Mouse (Mus musculus) midbrain, embryonic 11.5 days (tissue): ENCODE data around the gene Jazf1. TPM values are rescaled to one million over a fixed set of nuclear protein-coding genes. Genes with fewer than 3 reads are reported as not detected.

Experiments used
- ATAC-seq: fragments of 200-750 bp; cut with Nextera tagmentation; 2 replicates; pipeline ENCODE4 v1.8.0; 2017; ENCODE audit warnings: moderate TSS enrichment, moderate library complexity; ENCODE audit not compliant: low FRiP score
- DNase-seq: peaks from one replicate; pipeline ENCODE4 v3.0.0; 2015; ENCODE audit warnings: low spot score; ENCODE audit errors: missing footprints
- H3K27ac ChIP-seq: fragments of 300-500 bp; sonication (generic); 2 replicates; pipeline ENCODE4 v1.5.1; 2014; ENCODE audit warnings: low read depth, low read length
- H3K27me3 ChIP-seq: fragments of 300-500 bp; sonication (generic); 2 replicates; pipeline ENCODE4 v1.6.1; 2014; ENCODE audit warnings: mild to moderate bottlenecking, low read length, moderate library complexity, mixed read lengths; ENCODE audit not compliant: control insufficient read depth, insufficient read depth
- H3K36me3 ChIP-seq: fragments of 300-500 bp; sonication (generic); 2 replicates; pipeline ENCODE4 v1.6.1; 2014; ENCODE audit warnings: mild to moderate bottlenecking, low read length, moderate library complexity, mixed read lengths; ENCODE audit not compliant: control insufficient read depth, insufficient read depth
- H3K4me1 ChIP-seq: fragments of 300-500 bp; sonication (generic); 2 replicates; pipeline ENCODE4 v1.6.1; 2014; ENCODE audit warnings: low read length; ENCODE audit not compliant: control insufficient read depth, insufficient read depth
- H3K4me2 ChIP-seq: fragments of 300-500 bp; sonication (generic); 2 replicates; pipeline ENCODE4 v1.6.1; 2014; ENCODE audit warnings: mild to moderate bottlenecking, moderate library complexity
- H3K4me3 ChIP-seq: fragments of 300-500 bp; sonication (generic); 2 replicates; pipeline ENCODE4 v1.5.1; 2014; ENCODE audit warnings: low read depth, low read length
- H3K9ac ChIP-seq: fragments of 300-500 bp; sonication (generic); 2 replicates; pipeline ENCODE4 v1.6.1; 2014; ENCODE audit warnings: low read length
- H3K9me3 ChIP-seq: fragments of 300-500 bp; sonication (generic); 2 replicates; pipeline ENCODE4 v1.6.1; 2016; ENCODE audit warnings: low read length; ENCODE audit not compliant: control insufficient read depth
- WGBS: fragments of 180-500 bp; shearing (Covaris S2); extraction: QIAGEN DNeasy Blood & Tissue Kit; methylation state at CpG from one replicate; pipeline ENCODE4 v1.1.7; 2014; 5-methylcytosine and 5-hydroxymethylcytosine counted together
- polyA plus RNA-seq: library from polyadenylated mRNA; unstranded; fragments of >200 nt; fragmentation: Nextera tagmentation; extraction: Ambion mirVana; gene quantifications from 2 replicates; pipeline ENCODE4 v1.2.1, GENCODE M21; 2014

Jazf1 gene
- polyA plus RNA-seq, 1 experiment from 2014 or later = 7.1 TPM

DNA sequence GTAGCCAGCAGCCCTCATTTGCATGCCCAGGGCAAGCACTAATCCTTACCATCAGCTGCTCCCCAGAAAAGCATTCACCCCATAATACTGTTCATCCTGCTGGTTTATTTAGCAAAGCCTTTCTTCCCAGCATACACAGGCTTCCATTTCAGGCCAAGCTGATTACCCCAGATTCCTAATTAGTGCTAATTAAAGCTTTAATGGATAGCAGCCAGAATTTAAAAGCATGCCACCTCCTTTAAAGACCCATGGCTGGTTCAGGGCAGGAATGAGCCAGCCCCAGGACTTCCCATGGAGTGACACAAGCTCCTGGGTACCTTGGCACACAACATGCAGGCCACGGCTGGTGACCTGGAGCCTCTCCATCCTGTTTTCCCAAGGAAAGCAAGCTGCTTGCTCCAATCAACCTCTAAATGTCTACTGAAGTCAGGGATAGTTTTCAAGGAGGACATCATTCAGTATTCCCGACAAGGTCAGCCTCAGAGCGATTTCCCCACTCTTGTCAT is 243.4 kb downstream of the Jazf1 start:
- no peaks in the 10 kb centered on the region for H3K36me3 ChIP-seq
- no peak for DNase-seq
- H3K4me3 ChIP-seq = no peak overlapping the region
- no peak overlapping the region for H3K27ac ChIP-seq
- no peak overlapping the region for H3K9ac ChIP-seq
- no peaks in the 10 kb centered on the region for H3K9me3 ChIP-seq
- WGBS = 87% methylated on average over 3 of the region's 3 CpGs
- peaks cover 4% of the 10 kb centered on the region; the same call in 1 of the 2 replicates for H3K4me1 ChIP-seq
- H3K4me2 ChIP-seq = no peak overlapping the region
- H3K27me3 ChIP-seq = no peaks in the 10 kb centered on the region
- no peak for ATAC-seq

DNA sequence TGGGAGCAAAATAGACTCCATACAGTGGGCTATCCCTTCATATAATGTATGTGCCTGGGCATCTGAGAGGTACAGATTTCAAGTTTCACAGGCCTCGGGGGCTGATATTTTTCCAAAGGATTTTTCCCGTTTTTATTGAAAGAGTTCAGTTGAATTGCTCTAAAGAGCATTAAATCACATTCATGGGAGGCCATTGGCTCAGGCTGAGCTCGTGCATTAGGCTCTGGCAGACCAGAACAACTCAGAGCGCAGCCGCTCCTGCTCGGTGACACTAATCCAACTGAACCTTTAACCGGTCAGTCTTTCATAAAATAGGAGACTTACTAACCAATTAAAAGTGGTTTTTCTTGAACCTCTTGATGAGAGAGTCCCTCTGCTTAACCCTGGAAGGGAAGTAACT is 245.4 kb downstream of the Jazf1 start:
- Histone ChIP-seq H3K9ac (no peak overlapping the region), H3K27me3 (no peaks in the 10 kb centered on the region), H3K4me3 (no peak overlapping the region), H3K27ac (no peak overlapping the region), H3K4me1 (peaks cover 4% of the 10 kb centered on the region; the same call in 1 of the 2 replicates), H3K9me3 (no peaks in the 10 kb centered on the region), H3K36me3 (no peaks in the 10 kb centered on the region), H3K4me2 (no peak overlapping the region)
- no peak for ATAC-seq
- DNase-seq = no peak
- WGBS = 17% methylated on average over 7 of the region's 7 CpGs

DNA sequence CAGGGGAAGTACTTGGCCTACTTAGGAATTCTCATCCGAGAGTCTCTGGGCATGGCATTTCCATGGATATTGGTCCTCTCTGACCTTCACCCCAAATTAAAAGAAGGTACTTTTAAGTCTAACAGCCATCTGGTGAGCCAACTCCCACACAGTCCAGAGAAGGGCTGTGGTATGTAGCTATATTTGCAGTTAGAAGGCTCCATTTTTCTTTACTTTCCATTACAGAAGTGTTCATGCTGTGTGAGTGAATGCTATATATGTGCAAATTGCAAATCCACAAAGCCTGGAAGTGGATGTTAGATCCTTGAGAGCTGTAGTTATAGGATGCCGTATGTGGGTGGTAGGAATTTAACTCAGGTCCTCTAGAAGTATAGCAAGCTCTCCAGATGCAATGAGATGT is 245.8 kb downstream of the Jazf1 start:
- no peak overlapping the region for H3K27ac ChIP-seq
- DNase-seq = no peak
- no peak overlapping the region for H3K4me3 ChIP-seq
- no peak for ATAC-seq
- 64% methylated on average over 2 of the region's 2 CpGs for WGBS
- H3K4me1 ChIP-seq = peaks cover 4% of the 10 kb centered on the region; the same call in 1 of the 2 replicates
- no peak overlapping the region for H3K4me2 ChIP-seq
- no peaks in the 10 kb centered on the region for H3K36me3 ChIP-seq
- H3K9me3 ChIP-seq = no peaks in the 10 kb centered on the region
- no peaks in the 10 kb centered on the region for H3K27me3 ChIP-seq
- H3K9ac ChIP-seq = no peak overlapping the region

DNA sequence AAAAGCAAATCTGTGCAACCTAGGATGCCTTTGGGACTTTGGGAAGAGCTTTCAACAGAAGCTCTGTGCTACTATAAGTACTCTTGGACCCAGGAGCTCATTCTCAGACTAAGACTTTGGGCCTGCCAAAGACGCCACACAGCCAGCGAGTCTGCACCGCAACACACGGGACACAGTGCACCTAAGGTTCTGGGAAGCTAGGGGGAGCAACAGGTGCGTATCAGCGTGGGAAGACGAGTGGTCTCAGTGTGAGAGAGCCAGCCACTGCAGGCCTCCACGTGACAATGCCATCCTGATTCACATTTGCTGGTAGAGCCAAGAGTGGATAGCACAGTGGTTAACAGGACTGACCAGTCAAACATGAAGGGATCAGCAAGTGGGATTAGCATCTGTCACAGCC is 249.1 kb downstream of the Jazf1 start:
- no peak overlapping the region for H3K27ac ChIP-seq
- 70% methylated on average over 8 of the region's 8 CpGs for WGBS
- H3K36me3 ChIP-seq = no peaks in the 10 kb centered on the region
- no peak overlapping the region for H3K9ac ChIP-seq
- H3K4me3 ChIP-seq = no peak overlapping the region
- ATAC-seq (no peak), DNase-seq (no peak)
- no peaks in the 10 kb centered on the region for H3K27me3 ChIP-seq
- H3K4me2 ChIP-seq = no peak overlapping the region
- no peaks in the 10 kb centered on the region for H3K4me1 ChIP-seq
- H3K9me3 ChIP-seq = no peaks in the 10 kb centered on the region

DNA sequence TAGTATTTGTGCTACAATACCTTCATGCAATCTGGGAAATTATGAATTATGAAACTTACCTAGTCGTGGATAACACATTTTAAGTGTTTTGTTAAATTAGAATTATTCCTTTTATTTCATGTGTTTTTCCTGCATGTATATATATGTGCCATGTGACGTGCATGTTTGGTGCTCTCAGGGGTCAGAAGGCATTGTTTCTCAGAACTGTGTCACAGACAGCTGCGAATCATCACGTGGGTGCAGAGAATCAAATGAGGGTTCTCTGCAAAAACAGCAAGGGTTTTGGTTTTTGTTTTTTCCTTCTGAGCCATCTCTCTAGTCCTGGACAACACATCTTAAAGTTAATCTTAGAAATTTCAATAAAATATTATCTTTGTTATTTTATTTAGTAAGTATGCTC is 250.4 kb downstream of the Jazf1 start:
- no peak overlapping the region for H3K9ac ChIP-seq
- no peaks in the 10 kb centered on the region for H3K36me3 ChIP-seq
- ATAC-seq (no peak), DNase-seq (no peak)
- H3K4me1 ChIP-seq = no peaks in the 10 kb centered on the region
- no peak overlapping the region for H3K4me3 ChIP-seq
- no peak overlapping the region for H3K4me2 ChIP-seq
- H3K27ac ChIP-seq = no peak overlapping the region
- WGBS = 85% methylated on average over 4 of the region's 4 CpGs
- no peaks in the 10 kb centered on the region for H3K9me3 ChIP-seq
- H3K27me3 ChIP-seq = no peaks in the 10 kb centered on the region

DNA sequence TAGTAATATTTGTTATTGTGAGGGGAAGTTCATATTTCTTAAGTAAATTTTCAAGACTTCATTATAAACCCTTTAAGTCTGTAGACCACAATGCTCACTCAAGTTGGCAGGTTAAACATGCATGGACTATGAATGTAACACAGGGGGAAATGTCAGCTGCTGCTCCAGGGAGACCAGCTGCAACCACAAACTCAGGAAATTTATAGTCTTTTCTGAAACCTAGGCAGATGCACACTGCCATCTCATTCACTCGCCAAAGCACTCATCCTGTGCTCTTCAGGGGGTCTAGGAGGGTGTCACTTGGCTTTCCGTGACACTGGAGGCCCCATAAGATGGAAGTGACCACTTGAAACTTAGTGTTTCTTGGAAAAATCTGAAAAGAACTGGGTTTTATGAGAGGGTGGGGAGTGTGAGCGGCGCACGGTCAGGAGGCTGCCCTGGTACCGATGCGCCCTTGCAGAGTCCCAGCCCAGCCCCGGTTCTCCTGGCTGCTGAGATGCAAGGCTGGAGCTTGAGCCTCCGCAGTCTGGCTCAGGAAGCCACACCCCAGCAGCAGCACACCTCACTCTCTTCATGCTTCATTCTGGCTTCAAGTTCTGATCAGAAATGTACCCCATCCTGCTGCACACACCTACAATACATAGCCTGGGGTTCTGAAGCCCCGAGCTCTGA is 251.1 kb downstream of the Jazf1 start:
- ATAC-seq (no peak), DNase-seq (no peak)
- Histone ChIP-seq H3K4me2 (no peak overlapping the region), H3K4me3 (no peak overlapping the region), H3K27ac (no peak overlapping the region), H3K9ac (no peak overlapping the region), H3K36me3 (no peaks in the 10 kb centered on the region), H3K27me3 (no peaks in the 10 kb centered on the region), H3K9me3 (no peaks in the 10 kb centered on the region), H3K4me1 (no peaks in the 10 kb centered on the region)
- WGBS = 85% methylated on average over 10 of the region's 10 CpGs

DNA sequence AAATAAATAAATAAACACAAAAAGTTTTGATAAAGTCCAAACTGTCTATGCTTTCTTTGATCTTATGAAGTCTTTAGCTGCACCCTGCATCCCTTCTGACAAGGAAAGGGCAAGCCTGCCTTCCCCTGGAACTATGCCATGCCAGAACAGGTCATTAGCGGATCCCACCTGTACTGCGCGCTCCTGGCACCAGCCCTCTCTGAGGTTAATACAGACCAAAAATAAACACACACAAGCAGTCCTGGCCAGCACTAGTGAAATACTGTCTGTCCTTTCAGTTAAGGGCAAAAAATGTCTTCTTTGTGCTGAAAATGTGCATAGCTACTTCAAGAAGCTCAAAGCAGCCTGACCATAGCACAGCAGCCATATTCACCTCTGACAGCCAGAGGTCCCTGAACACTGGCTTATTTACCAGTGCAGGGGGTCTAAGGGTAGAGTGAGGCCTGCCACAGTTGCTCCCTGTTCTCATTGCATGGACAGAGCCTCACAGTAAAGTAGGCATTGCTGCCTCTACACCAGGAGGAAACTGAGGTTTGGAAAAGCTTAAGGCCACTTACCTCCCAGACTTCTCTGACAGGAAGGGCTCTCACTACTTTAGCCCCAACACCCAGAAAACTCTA is 263.1 kb downstream of the Jazf1 start:
- H3K9ac ChIP-seq = no peak overlapping the region
- H3K36me3 ChIP-seq = no peaks in the 10 kb centered on the region
- no peak overlapping the region for H3K4me3 ChIP-seq
- ATAC-seq (no peak), DNase-seq (no peak)
- H3K27ac ChIP-seq = no peak overlapping the region
- H3K27me3 ChIP-seq = no peaks in the 10 kb centered on the region
- no peak overlapping the region for H3K4me2 ChIP-seq
- peaks cover 5% of the 10 kb centered on the region; the same call in 1 of the 2 replicates for H3K4me1 ChIP-seq
- no peaks in the 10 kb centered on the region for H3K9me3 ChIP-seq
- 93% methylated on average over 3 of the region's 3 CpGs for WGBS

DNA sequence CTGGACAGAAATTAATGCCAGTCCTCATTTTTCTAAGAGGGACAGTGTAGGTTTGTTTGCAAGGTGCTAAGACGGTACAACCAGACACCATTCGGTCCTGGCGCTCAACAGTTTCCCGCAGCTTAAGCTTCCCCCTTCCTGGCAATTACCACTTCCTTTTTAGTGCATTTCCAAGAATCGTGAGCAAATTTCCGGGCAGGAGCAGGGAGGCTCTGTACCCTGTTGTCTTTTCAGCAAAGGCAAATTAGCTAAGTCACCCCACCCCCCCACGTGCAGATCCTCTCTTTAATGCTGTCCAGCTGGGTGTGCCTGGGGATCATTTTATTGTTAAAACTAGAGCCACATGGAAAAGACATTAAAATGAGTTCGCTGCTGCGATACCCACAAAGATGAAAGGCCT is 266.2 kb downstream of the Jazf1 start:
- H3K4me3 ChIP-seq = no peak overlapping the region
- no peaks in the 10 kb centered on the region for H3K36me3 ChIP-seq
- WGBS = 62% methylated on average over 9 of the region's 9 CpGs
- H3K9me3 ChIP-seq = no peaks in the 10 kb centered on the region
- peaks cover 5% of the 10 kb centered on the region; the same call in 1 of the 2 replicates for H3K4me1 ChIP-seq
- ATAC-seq (no peak), DNase-seq (no peak)
- no peak overlapping the region for H3K27ac ChIP-seq
- H3K4me2 ChIP-seq = no peak overlapping the region
- H3K27me3 ChIP-seq = no peaks in the 10 kb centered on the region
- H3K9ac ChIP-seq = no peak overlapping the region

DNA sequence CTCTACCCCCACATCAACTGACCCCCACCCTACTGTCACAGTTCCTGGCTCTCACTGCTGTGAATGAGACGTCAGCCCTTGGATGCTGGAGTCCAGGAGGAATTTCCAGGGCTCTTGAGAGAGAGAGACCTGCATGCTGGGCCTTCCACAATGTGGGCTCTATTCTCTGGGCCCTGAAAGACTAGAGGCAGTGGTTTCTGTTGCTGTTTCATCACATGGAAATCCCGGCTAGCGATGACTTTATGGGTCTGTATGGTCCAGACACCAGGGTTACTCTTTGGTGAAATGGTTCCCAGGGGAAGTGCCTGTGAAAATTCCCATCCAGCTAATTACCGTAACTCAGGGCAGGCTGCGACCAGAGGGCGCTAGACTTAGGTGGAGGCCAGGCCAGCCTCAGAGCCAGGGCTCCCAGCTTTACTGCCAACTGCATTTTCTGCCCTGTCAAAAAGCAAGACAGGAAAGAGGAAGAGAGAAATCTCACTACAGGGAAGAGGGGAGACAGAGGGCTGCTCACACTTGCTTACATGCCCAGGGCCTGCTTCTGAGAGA is 271.1 kb downstream of the Jazf1 start:
- H3K4me1 ChIP-seq = no peaks in the 10 kb centered on the region; the same call in 1 of the 2 replicates
- H3K9ac ChIP-seq = no peak overlapping the region
- no peak overlapping the region for H3K4me3 ChIP-seq
- no peak overlapping the region for H3K27ac ChIP-seq
- DNase-seq (no peak), ATAC-seq (no peak)
- no peaks in the 10 kb centered on the region for H3K27me3 ChIP-seq
- H3K36me3 ChIP-seq = no peaks in the 10 kb centered on the region
- WGBS = 63% methylated on average over 6 of the region's 6 CpGs
- no peak overlapping the region for H3K4me2 ChIP-seq
- H3K9me3 ChIP-seq = no peaks in the 10 kb centered on the region
